ENCODE assay signal across 26 mouse cellular contexts in the genomic region with DNA sequence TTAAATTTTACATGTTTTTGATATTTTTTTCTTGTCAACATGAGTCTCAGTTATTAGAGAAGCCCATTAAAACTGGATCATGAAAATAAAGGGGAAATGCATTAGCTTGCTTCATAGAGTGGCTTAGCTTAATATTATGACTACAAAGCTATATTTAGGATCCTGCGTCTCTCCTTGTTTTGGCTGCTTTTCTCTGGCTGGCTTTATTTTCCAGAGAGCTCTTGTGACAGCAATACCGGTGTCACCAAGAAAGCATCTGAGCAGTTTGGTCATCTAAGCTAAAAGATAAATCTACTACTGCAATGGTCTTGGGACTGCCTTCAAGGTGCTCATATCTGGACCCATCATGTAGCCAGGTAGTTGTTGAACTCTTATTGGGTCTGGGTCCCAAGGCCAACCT.
DNase-seq lines count a peak whose midpoint lies in the region; ATAC-seq lines count a peak whose summit lies in the region.
"Had no signal": no experiment of that assay in that cellular context is flagged by ENCODE, and none has a peak within 500 bp of the region (broad histone marks: within the 10 kb centered on the region; RNA-seq: fewer than 3 reads in every experiment).

No protein-coding gene starts in this region.

- 86% methylated on average over 2 of the region's 2 CpGs for WGBS in heart, embryonic 11.5 days (ENCODE audit: insufficient replicate concordance)
- WGBS in heart, embryonic 10.5 days, result 79% methylated on average over 2 of the region's 2 CpGs

- no peak overlapping the region for H3K27ac ChIP-seq in heart, embryonic 11.5 days (ENCODE audit: low read depth, low read length)
- no peak overlapping the region for H3K27ac ChIP-seq in heart, embryonic 10.5 days
- H3K27ac ChIP-seq: embryonic facial prominence, embryonic 10.5 days; embryonic facial prominence, embryonic 13.5 days; forebrain, embryonic 12.5 days; forebrain, embryonic 15.5 days; hindbrain, embryonic 14.5 days; hindbrain, postnatal 0 days had no signal

- no peak overlapping the region for H3K4me2 ChIP-seq in heart, embryonic 11.5 days
- H3K4me2 ChIP-seq: embryonic facial prominence, embryonic 13.5 days; forebrain, embryonic 12.5 days; forebrain, embryonic 15.5 days; hindbrain, embryonic 14.5 days had no signal

- no peak overlapping the region for H3K9ac ChIP-seq in heart, embryonic 11.5 days (ENCODE audit: low read depth, low read length)
- H3K9ac ChIP-seq: embryonic facial prominence, embryonic 13.5 days; forebrain, embryonic 12.5 days; forebrain, embryonic 15.5 days; hindbrain, embryonic 14.5 days had no signal

- peak; percentile 80 for DNase-seq in heart, adult 11 months
- peak; percentile 36 for DNase-seq in heart, adult 8-10 months (ENCODE audit: low spot score)
- no peak for DNase-seq in heart, embryonic 10.5 days (ENCODE audit: low spot score)
- DNase-seq in lung, postnatal 10 days, result peak; percentile 19
- no peak for DNase-seq in lung, postnatal 36 days
- DNase-seq: adrenal gland, adult 2 months; adrenal gland, postnatal 14 days; cerebellum, adult 11-12 months; cerebellum, adult 8-10 months; cerebellum, postnatal 10 days; cerebellum, postnatal 36 days; embryo, embryonic 11 days; gastrocnemius, postnatal 14 days; kidney, adult 18-20 months; kidney, adult 9 months had no signal

- H3K4me1 ChIP-seq in heart, embryonic 11.5 days (ENCODE audit: control insufficient read depth, insufficient read depth, low read length), result no peaks in the 10 kb centered on the region
- no peaks in the 10 kb centered on the region for H3K4me1 ChIP-seq in heart, embryonic 10.5 days
- H3K4me1 ChIP-seq: embryonic facial prominence, embryonic 13.5 days; forebrain, embryonic 12.5 days; forebrain, embryonic 15.5 days had no signal

- no peak overlapping the region for H3K4me3 ChIP-seq in heart, embryonic 11.5 days (ENCODE audit: low read depth, low read length)
- H3K4me3 ChIP-seq in heart, embryonic 10.5 days, result no peak overlapping the region
- H3K4me3 ChIP-seq: embryonic facial prominence, embryonic 10.5 days; embryonic facial prominence, embryonic 13.5 days; erythroblast, embryonic 14.5 days; forebrain, embryonic 12.5 days; forebrain, embryonic 15.5 days had no signal

- ATAC-seq in heart, embryonic 11.5 days (replicated peaks; ENCODE audit: insufficient number of reproducible peaks, low FRiP score, low TSS enrichment), result no peak
- ATAC-seq: CD4-positive, CD25-positive, alpha-beta regulatory T cell, adult 4 months; forebrain, embryonic 15.5 days; hindbrain, postnatal 0 days; inflammation-experienced regulatory T-cells, adult 6 months; intestine, embryonic 16.5 days had no signal

- no peaks in the 10 kb centered on the region for H3K36me3 ChIP-seq in heart, embryonic 11.5 days (ENCODE audit: control insufficient read depth, insufficient read depth, low read length)
- H3K36me3 ChIP-seq in heart, embryonic 10.5 days, result no peaks in the 10 kb centered on the region
- H3K36me3 ChIP-seq: embryonic facial prominence, embryonic 10.5 days; embryonic facial prominence, embryonic 13.5 days; forebrain, embryonic 12.5 days; forebrain, embryonic 15.5 days had no signal

- H3K9me3 ChIP-seq in heart, embryonic 11.5 days (replicated peaks; ENCODE audit: control insufficient read depth, low read length), result no peaks in the 10 kb centered on the region
- H3K9me3 ChIP-seq in heart, embryonic 10.5 days, result no peaks in the 10 kb centered on the region
- H3K9me3 ChIP-seq: embryonic facial prominence, embryonic 10.5 days; embryonic facial prominence, embryonic 13.5 days; forebrain, embryonic 12.5 days; forebrain, embryonic 15.5 days had no signal

- no peaks in the 10 kb centered on the region for H3K27me3 ChIP-seq in heart, embryonic 11.5 days (ENCODE audit: control insufficient read depth, insufficient read depth, low read length)
- no peaks in the 10 kb centered on the region for H3K27me3 ChIP-seq in heart, embryonic 10.5 days (ENCODE audit: insufficient read depth, poor library complexity, severe bottlenecking)
- H3K27me3 ChIP-seq: embryonic facial prominence, embryonic 13.5 days; forebrain, embryonic 12.5 days; forebrain, embryonic 15.5 days had no signal

Comparison
In these comparisons a context has a peak if more than half of its experiments do, and no peak if none do; other contexts are left out.
1. DNase-seq: peak in heart, adult 11 months (single experiment), heart, adult 8-10 months (single experiment) and lung, postnatal 10 days (single experiment); none in heart, embryonic 10.5 days (single experiment) and lung, postnatal 36 days (single experiment).